Mouse (Mus musculus): Measurements from ENCODE around the gene Lst1.

- no peak for TF ChIP-seq GATA1 (IDR thresholded peaks at IDR 0.05; ENCODE audit: borderline replicate concordance, low read length)
- no peak for TF ChIP-seq FLI1 (IDR thresholded peaks at IDR 0.05; ENCODE audit: low read length)
Measured at GRCm38 (mm10) chr17:35175382-35175781, 12.9 kb downstream of the Lst1 start.

Measured in megakaryocyte, embryonic 14.5 days (primary cell).